Mouse (Mus musculus) left cerebral cortex, adult 9 months (tissue): ENCODE results near the gene Spint2.
"Not testable (repeated sequence)": the region's sequence is repeated elsewhere in the genome, so short reads cannot be mapped to it uniquely, and the experiment has no call there.

Experiments
- DNase-seq, 2 experiments: peaks; one replicate each; pipeline ENCODE4 v3.0.0; 2022; ENCODE audit warnings: low spot score in 2 of 2

The Spint2 gene

GRCm38 (mm10) chr7:29244732-29245416 lies 36.8 kb downstream of the Spint2 start:
- no peak for DNase-seq

- peak; percentile 97 to 99 for DNase-seq
These were observed 43.4 kb downstream of the Spint2 start, which contains the start of gene Yif1b for GRCm38 (mm10) chr7:29238019-29238967. TSS of gene Yif1b (plus strand) at chr7:29238329.

GRCm38 (mm10) chr7:29237596-29237995 lies 44.1 kb downstream of the Spint2 start:
- not testable (repeated sequence) for DNase-seq

GRCm38 (mm10) chr7:29236593-29236992 lies 45.1 kb downstream of the Spint2 start:
- DNase-seq: no peak

GRCm38 (mm10) chr7:29234661-29235060 lies 47.1 kb downstream of the Spint2 start:
- DNase-seq: no peak

GRCm38 (mm10) chr7:29233745-29234144 lies 48.0 kb downstream of the Spint2 start:
- DNase-seq: no peak

GRCm38 (mm10) chr7:29232247-29233013 lies 49.3 kb downstream of the Spint2 start, which contains the start of gene Kcnk6:
TSS of gene Kcnk6 (minus strand) at chr7:29232515.
- DNase-seq: peak in 1 of 2 experiments; percentile 40

- no peak for DNase-seq
These were observed 50.2 kb downstream of the Spint2 start for GRCm38 (mm10) chr7:29231517-29231916.

GRCm38 (mm10) chr7:29230560-29230959 lies 51.2 kb downstream of the Spint2 start:
- no peak for DNase-seq

- no peak for DNase-seq
These were observed 53.5 kb downstream of the Spint2 start for GRCm38 (mm10) chr7:29228202-29228601.

GRCm38 (mm10) chr7:29225520-29225919 lies 56.2 kb downstream of the Spint2 start:
- DNase-seq: no peak

- no peak for DNase-seq
These were observed 56.8 kb downstream of the Spint2 start for GRCm38 (mm10) chr7:29224756-29225394.

GRCm38 (mm10) chr7:29214846-29215245 lies 66.9 kb downstream of the Spint2 start:
- no peak for DNase-seq

GRCm38 (mm10) chr7:29214236-29214635 lies 67.5 kb downstream of the Spint2 start:
- DNase-seq: no peak

- no peak for DNase-seq
These were observed 68.0 kb downstream of the Spint2 start, which contains the start of gene Catsperg1 for GRCm38 (mm10) chr7:29213675-29214082. TSS of gene Catsperg1 (minus strand) at chr7:29214035.

- not testable (repeated sequence) for DNase-seq
These were observed 68.7 kb downstream of the Spint2 start for GRCm38 (mm10) chr7:29212775-29213560.

- DNase-seq: no peak
These were observed 69.4 kb downstream of the Spint2 start for GRCm38 (mm10) chr7:29212199-29212765.

- peak in 1 of 2 experiments; percentile 68 for DNase-seq
These were observed 70.1 kb downstream of the Spint2 start for GRCm38 (mm10) chr7:29211415-29212198.

GRCm38 (mm10) chr7:29211013-29211412 lies 70.7 kb downstream of the Spint2 start:
- not testable (repeated sequence) for DNase-seq
